Mouse (Mus musculus): Measurements from ENCODE around the gene Rps23. TPM values are rescaled to one million over a fixed set of nuclear protein-coding genes. Genes with fewer than 3 reads are reported as not detected.

The Rps23 gene
- 239 and 250 TPM in 2 replicates for polyA plus RNA-seq (2016; fragmentation: Nextera tagmentation; extraction: Ambion mirVana)

DNA sequence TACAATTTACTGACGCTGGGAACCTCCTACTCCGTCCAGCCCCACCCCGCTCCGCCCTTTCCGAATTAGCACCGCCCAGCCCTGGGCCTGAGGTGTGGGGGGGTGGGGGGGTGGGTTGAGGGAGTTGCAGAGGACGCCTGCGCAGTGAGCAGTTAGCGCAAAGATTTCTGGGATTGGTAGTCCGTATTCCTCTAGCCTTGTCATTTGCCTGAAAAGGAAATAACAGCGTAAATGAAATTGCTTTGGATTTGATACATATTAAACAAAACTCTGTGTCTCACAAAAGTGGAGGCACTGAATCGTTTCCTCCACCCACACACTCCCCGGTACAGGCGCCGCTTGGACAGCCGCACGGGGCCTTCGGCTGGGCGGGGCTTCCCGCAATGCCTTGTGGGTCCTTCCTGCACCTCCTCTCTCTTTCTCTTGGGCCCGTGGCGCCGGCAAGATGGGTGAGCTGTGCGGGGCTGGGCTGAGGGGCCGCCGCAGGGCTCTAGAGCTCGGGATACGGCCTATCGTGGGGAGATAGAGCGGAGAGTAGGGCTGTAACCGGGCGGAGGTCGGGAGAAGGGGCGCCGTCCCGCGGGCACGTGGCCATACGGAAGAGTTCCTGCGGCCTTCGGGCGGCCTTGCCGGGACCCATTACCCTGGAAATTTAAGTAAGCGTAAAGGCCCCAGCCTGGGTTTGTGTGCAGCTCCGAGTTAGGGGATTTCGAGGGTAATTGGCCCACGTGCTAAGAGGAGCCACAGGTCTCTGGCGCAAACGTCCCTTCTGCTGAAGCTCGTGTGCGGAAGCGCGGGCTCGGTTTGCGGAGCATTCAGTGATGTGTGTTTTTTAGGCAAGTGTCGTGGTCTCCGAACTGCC, at the start of gene Rps23:
Rps23 (plus strand) TSS at position 208 of the 862 bp plus-strand sequence.
- peak within 1 kb of the TSS; percentile 95 for H3K9ac ChIP-seq
- H3K27me3 ChIP-seq (replicated peaks), result no peaks in the 10 kb centered on the region
- under 1% methylated on average over 57 of the region's 57 CpGs for WGBS (ENCODE audit: insufficient replicate concordance)
- no peaks in the 10 kb centered on the region for H3K9me3 ChIP-seq (replicated peaks)
- H3K4me2 ChIP-seq, result peak within 1 kb of the TSS; percentile 74
- H3K36me3 ChIP-seq, result peaks cover 35% of the 10 kb centered on the region
- peaks cover 44% of the 10 kb centered on the region for H3K4me1 ChIP-seq
- peak within 1 kb of the TSS; percentile 90 for H3K27ac ChIP-seq
- peak within 1 kb of the TSS; percentile 91 for H3K4me3 ChIP-seq
- peak; percentile 97 for ATAC-seq

DNA sequence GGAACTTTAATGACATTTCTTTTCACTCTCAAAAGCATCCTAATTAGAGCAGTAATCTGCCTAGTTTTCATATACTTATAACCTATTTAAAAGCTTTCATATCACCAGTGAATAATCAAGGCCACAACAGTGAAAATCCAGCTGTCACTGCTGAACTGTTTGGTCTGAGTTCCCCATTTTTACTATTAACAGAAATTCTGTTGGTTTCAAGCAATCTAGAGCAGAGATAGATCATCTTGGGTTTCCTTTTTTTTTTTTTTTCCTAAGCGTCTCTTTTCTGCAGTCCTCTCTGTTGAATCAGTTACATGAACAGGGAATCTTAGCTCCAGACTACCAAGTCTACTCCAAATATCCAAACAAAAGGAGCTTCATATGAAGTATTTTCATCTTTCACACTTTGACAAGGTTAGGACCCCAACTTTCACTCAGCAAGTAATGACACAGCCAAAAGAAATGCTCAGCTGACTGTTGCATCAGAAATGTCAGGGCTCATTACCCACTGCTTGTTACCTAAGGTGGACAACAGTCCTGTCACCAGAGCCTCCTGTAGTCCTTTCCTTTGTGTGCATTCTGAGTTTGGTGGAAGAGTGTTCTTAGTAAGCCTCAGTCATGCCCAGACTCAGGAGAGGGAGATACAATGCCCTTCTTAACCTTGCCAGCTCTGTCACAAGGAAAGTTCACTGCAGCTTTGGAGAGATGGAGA, 40.9 kb upstream of the Rps23 start:
- Histone ChIP-seq H3K4me3 (no peak overlapping the region), H3K9me3 (replicated peaks) (no peaks in the 10 kb centered on the region), H3K27me3 (replicated peaks) (no peaks in the 10 kb centered on the region), H3K36me3 (no peaks in the 10 kb centered on the region), H3K9ac (no peak overlapping the region), H3K4me2 (no peak overlapping the region), H3K27ac (no peak overlapping the region), H3K4me1 (peaks cover 12% of the 10 kb centered on the region)
- 42% methylated on average over 1 of the region's 1 CpGs for WGBS (ENCODE audit: insufficient replicate concordance)
- ATAC-seq, result no peak

DNA sequence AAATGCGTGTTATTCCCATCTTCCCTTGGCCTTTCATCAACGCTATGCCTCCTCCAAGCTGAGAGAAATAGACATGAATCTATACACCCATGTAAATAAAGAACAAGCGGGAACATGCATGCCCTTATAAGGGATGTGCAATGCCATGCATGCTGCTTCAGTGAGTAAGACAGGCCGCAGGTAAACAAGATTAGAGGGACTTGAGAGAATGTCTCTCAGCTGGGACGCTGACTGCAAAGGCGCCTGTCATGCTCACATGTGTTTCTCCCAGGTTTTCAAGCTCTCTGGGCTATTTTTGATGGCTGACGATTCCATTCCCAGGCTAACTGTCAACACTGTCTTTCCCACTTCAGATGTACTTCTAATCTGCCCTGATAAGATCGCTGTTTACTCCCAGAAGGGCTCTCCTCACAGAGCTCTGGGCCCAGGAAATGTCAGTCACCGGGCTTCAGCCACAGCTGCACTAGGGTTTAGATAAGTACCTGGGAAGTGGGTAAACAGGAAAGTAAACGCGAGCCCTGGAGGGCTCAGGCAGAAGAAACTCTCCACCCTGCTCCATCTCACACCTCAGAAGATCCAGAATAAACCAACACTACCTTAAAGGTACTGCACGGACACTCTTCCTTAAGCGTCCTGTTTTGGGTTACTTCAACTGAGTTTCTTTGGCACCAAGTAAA, 36.8 kb upstream of the Rps23 start:
- Histone ChIP-seq H3K27ac (peak overlapping the region; percentile 45; the same call in 1 of the 2 replicates), H3K4me1 (peaks cover 31% of the 10 kb centered on the region), H3K36me3 (no peaks in the 10 kb centered on the region), H3K9ac (peak overlapping the region; percentile 56; the same call in 1 of the 2 replicates), H3K4me3 (peak overlapping the region; percentile 51), H3K4me2 (peak overlapping the region; percentile 74), H3K27me3 (replicated peaks) (no peaks in the 10 kb centered on the region), H3K9me3 (replicated peaks) (no peaks in the 10 kb centered on the region)
- peak; percentile 61 for ATAC-seq
- 30% methylated on average over 13 of the region's 13 CpGs for WGBS (ENCODE audit: insufficient replicate concordance)

DNA sequence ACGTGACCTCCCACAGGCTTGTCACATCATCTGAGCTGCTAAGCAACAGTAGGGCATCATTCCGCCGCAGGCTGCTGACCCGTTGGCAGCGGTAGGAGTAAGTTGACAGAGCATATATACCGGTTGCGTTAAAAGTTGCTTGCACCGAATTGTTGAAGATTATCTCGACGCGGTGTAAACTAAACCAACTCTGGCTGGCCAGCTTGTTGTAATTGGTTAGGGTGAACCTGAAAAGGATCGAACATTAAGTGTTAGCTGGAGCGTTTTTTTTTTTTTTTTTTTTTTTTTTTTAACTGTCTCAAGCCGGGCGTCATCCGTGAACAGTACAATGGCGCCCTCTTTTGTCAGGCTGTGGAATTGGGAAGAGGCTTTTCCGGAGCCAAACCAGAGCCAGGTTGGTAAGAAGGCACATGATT, 36.2 kb upstream of the Rps23 start:
- Histone ChIP-seq H3K4me3 (peak overlapping the region; percentile 51), H3K9ac (peak overlapping the region; percentile 56), H3K27ac (peak overlapping the region; percentile 45; the same call in 1 of the 2 replicates), H3K4me1 (peaks cover 32% of the 10 kb centered on the region), H3K9me3 (replicated peaks) (no peaks in the 10 kb centered on the region), H3K27me3 (replicated peaks) (no peaks in the 10 kb centered on the region), H3K36me3 (no peaks in the 10 kb centered on the region), H3K4me2 (peak overlapping the region; percentile 74)
- peak; percentile 66 for ATAC-seq
- 1% methylated on average over 18 of the region's 18 CpGs for WGBS (ENCODE audit: insufficient replicate concordance)

DNA sequence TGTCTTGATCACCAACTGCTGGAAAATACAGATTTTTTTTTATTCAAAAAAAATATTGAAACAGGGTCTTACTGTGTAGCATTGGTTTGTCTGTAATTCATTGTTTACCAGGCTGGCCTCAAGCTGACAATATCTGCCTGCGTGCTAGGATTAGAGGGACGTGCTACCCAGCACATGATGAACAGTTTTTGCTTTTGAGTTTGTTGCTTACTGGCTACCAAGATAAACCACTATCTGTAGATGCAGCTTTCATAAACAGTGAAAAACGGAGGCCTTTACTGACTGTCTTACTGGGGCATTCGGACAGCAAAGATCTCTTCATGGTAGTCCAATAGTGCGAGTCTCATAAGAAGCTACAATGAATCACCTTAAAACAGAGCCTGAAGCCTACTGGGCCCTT, 32.6 kb upstream of the Rps23 start:
- H3K36me3 ChIP-seq, result no peaks in the 10 kb centered on the region
- no peak overlapping the region for H3K4me3 ChIP-seq
- no peaks in the 10 kb centered on the region for H3K9me3 ChIP-seq (replicated peaks)
- ATAC-seq, result peak; percentile 77
- peak overlapping the region; percentile 55; the same call in 1 of the 2 replicates for H3K27ac ChIP-seq
- no peaks in the 10 kb centered on the region for H3K27me3 ChIP-seq (replicated peaks)
- 35% methylated on average over 5 of the region's 5 CpGs for WGBS (ENCODE audit: insufficient replicate concordance)
- H3K9ac ChIP-seq, result no peak overlapping the region
- H3K4me1 ChIP-seq, result peaks cover 32% of the 10 kb centered on the region
- peak overlapping the region; percentile 5 for H3K4me2 ChIP-seq

DNA sequence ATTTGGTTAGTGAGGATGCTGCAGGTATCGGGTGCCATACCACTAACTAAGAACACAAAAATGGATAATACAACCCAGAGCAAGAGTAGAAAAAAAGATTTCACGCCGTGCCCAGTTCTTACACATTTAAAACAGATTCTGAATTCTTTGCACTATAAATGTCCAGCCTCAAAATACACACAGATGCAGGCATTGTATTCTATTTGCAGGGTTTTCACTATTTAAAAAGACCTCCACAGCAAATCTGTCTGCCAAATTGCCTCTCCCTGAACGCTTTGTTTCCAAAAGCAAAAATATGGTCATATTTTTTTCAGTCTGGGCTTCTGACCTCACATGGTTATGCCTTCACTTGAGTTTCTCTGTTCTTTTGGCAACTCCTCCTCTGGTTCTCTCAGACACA, 27.9 kb upstream of the Rps23 start:
- H3K9ac ChIP-seq, result no peak overlapping the region
- no peak overlapping the region for H3K4me3 ChIP-seq
- no peak for ATAC-seq
- no peak overlapping the region for H3K27ac ChIP-seq
- H3K27me3 ChIP-seq (replicated peaks), result no peaks in the 10 kb centered on the region
- H3K36me3 ChIP-seq, result no peaks in the 10 kb centered on the region
- H3K4me2 ChIP-seq, result no peak overlapping the region
- peaks cover 12% of the 10 kb centered on the region for H3K4me1 ChIP-seq
- 80% methylated on average over 4 of the region's 4 CpGs for WGBS (ENCODE audit: insufficient replicate concordance)
- no peaks in the 10 kb centered on the region for H3K9me3 ChIP-seq (replicated peaks)

DNA sequence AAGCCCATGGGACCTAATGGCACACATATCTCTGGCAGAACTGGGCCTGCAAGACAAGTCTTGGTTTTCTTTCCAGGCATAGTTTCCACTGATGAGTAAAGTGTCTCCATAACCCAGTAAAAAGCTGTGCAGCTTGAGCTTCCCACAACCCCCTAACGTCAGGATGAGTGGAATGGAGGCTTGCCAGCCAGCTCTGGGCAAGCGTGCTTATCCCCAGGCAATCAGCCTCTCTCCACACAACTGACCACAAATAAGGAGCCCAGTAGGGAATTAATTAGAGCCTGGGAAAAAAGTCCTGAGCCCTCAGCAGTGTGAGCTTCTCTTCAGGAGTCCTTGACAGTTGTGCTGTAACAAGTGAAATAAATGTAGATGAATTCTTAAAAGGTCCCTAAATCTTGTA, 26.7 kb upstream of the Rps23 start:
- no peak overlapping the region for H3K4me2 ChIP-seq
- H3K4me3 ChIP-seq, result no peak overlapping the region
- H3K27me3 ChIP-seq (replicated peaks), result no peaks in the 10 kb centered on the region
- 38% methylated on average over 2 of the region's 2 CpGs for WGBS (ENCODE audit: insufficient replicate concordance)
- no peak overlapping the region for H3K9ac ChIP-seq
- no peaks in the 10 kb centered on the region for H3K4me1 ChIP-seq
- no peak overlapping the region for H3K27ac ChIP-seq
- ATAC-seq, result no peak
- no peaks in the 10 kb centered on the region for H3K9me3 ChIP-seq (replicated peaks)
- H3K36me3 ChIP-seq, result no peaks in the 10 kb centered on the region

DNA sequence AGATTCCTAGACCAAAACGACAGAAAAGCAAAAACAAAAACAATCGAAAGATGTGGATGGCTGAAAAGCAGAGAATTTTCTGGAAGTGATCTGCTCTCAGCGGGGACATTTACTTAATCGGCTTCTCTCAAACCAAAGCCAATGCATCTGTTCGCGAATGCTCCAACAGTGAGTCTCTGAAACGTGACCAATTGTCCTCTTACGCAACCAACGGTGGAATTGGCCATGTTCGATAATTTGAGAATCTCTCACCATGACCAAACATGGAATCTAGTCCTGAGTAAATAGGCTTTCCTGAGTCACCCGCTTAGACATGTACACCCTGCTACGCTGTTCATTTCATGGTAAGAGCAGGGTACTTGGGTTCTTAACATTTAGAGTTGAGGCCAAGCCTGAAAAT, 25.9 kb upstream of the Rps23 start:
- no peak for ATAC-seq
- Histone ChIP-seq H3K4me1 (no peaks in the 10 kb centered on the region), H3K4me3 (no peak overlapping the region), H3K27ac (no peak overlapping the region), H3K9ac (no peak overlapping the region), H3K9me3 (replicated peaks) (no peaks in the 10 kb centered on the region), H3K4me2 (no peak overlapping the region), H3K36me3 (no peaks in the 10 kb centered on the region), H3K27me3 (replicated peaks) (no peaks in the 10 kb centered on the region)
- WGBS (ENCODE audit: insufficient replicate concordance), result 81% methylated on average over 12 of the region's 12 CpGs

DNA sequence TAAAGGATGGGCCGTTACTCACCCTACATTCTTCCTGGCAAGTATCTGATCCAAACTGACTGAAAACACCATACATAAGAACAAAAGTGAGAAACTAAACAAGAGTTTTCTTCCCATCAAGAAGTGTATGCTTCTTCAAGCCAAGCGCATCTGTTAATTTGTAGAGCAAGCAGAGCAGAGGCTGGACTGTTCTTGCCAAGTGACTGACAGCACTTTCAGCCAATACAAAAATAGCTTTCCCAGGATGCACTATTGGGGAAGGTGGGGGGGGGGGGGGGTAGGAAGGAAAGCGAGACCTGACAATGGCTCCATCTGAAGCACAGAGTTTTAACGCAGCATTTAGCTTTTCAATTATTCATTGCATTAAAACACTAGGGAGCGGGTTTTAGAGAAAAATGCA, 17.6 kb upstream of the Rps23 start, which contains the start of gene Atp6ap1l:
Atp6ap1l (minus strand) TSS at position 180 of the 400 bp plus-strand sequence.
- Histone ChIP-seq H3K4me2 (no peak within 1 kb of the TSS), H3K9me3 (replicated peaks) (no peaks in the 10 kb centered on the region), H3K36me3 (no peaks in the 10 kb centered on the region), H3K4me3 (no peak within 1 kb of the TSS), H3K4me1 (no peaks in the 10 kb centered on the region), H3K27me3 (replicated peaks) (no peaks in the 10 kb centered on the region), H3K9ac (no peak within 1 kb of the TSS), H3K27ac (no peak within 1 kb of the TSS)
- ATAC-seq, result no peak
- WGBS (ENCODE audit: insufficient replicate concordance), result 79% methylated on average over 5 of the region's 5 CpGs

DNA sequence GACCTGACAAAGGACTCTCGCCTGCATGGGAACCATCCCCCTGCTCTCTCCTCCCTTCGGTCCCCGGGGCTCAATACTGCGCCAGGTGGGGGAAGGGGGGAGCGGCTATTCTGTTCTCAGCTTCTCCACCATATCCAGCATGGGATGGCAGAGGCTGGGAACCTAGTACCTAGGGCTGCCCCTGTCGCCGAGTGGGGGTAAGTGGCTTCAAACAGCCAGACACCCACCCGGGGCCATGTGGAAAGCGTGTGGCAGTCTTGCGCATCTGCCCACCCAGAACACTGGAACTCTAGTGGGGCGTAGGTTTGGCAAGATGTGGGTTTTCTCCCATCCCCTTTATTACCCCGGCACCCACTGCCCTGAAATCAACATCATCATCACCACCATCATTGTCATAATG, 15.4 kb upstream of the Rps23 start:
- H3K4me2 ChIP-seq, result no peak overlapping the region
- H3K36me3 ChIP-seq, result no peaks in the 10 kb centered on the region
- no peak overlapping the region for H3K27ac ChIP-seq
- no peak for ATAC-seq
- no peaks in the 10 kb centered on the region for H3K9me3 ChIP-seq (replicated peaks)
- no peak overlapping the region for H3K4me3 ChIP-seq
- WGBS (ENCODE audit: insufficient replicate concordance), result 81% methylated on average over 12 of the region's 12 CpGs
- no peaks in the 10 kb centered on the region for H3K27me3 ChIP-seq (replicated peaks)
- H3K4me1 ChIP-seq, result no peaks in the 10 kb centered on the region
- H3K9ac ChIP-seq, result no peak overlapping the region

DNA sequence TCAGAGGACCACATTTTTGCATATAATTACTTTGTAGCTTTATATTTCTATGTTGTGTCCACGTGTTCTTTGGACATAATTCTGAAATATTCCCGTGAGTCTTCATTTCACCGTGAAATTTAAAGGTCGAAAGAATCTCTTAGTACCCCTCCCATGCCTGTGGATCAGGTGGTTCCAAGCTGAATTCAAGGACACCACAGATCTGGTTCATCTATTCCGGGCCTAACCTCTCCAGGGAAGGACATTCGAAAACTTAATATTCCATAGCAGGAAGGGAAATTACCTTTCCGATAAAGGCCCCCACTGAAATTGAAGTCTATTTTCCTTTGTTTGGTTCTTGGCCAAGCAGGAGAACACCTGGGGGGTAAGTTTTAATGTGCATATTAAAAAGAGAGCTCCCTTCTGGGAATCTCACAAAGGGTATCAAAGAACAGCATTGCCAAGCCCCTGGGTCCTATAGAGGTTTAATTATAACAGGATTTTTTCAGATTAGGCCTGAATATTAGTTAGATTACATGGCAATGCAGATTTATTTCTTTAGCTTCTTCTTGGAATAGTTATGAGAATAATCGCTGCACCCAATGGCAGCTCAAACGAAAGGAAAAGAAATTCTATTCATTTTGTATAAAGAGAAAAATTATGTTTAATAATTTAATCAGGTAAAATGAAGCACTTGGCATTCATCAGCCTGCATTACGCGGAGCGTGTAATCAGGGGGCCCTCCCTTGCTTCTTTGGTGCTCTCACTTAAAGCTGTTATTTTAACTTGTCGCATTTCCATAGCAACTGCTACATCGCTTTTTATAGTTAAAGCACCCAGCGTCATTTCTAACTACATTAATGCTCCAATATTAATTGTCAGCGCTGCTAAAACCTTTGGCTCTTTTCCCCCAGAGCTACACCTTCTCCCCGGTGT, 9.7 kb upstream of the Rps23 start:
- no peak overlapping the region for H3K9ac ChIP-seq
- 75% methylated on average over 17 of the region's 17 CpGs for WGBS (ENCODE audit: insufficient replicate concordance)
- no peaks in the 10 kb centered on the region for H3K4me1 ChIP-seq
- no peak for ATAC-seq
- H3K27me3 ChIP-seq (replicated peaks), result peaks cover 4% of the 10 kb centered on the region; the same call in 1 of the 2 replicates
- no peak overlapping the region for H3K4me3 ChIP-seq
- H3K4me2 ChIP-seq, result no peak overlapping the region
- no peaks in the 10 kb centered on the region for H3K36me3 ChIP-seq
- no peak overlapping the region for H3K27ac ChIP-seq
- no peaks in the 10 kb centered on the region for H3K9me3 ChIP-seq (replicated peaks)
